Mouse (Mus musculus) T-cell, adult 66 days (primary cell): ENCODE measurements around the gene Hoxc13. TPM values are rescaled to one million over a fixed set of nuclear protein-coding genes. Genes with fewer than 3 reads are reported as not detected.

Experiments used
- total RNA-seq, 2 experiments: library from RNA; stranded (reverse); gene quantifications; 3 replicates in 1 of 2; 4 replicates in 1 of 2; pipeline ENCODE4 v1.2.4; 2023

Gene Hoxc13
- not detected for total RNA-seq

DNA sequence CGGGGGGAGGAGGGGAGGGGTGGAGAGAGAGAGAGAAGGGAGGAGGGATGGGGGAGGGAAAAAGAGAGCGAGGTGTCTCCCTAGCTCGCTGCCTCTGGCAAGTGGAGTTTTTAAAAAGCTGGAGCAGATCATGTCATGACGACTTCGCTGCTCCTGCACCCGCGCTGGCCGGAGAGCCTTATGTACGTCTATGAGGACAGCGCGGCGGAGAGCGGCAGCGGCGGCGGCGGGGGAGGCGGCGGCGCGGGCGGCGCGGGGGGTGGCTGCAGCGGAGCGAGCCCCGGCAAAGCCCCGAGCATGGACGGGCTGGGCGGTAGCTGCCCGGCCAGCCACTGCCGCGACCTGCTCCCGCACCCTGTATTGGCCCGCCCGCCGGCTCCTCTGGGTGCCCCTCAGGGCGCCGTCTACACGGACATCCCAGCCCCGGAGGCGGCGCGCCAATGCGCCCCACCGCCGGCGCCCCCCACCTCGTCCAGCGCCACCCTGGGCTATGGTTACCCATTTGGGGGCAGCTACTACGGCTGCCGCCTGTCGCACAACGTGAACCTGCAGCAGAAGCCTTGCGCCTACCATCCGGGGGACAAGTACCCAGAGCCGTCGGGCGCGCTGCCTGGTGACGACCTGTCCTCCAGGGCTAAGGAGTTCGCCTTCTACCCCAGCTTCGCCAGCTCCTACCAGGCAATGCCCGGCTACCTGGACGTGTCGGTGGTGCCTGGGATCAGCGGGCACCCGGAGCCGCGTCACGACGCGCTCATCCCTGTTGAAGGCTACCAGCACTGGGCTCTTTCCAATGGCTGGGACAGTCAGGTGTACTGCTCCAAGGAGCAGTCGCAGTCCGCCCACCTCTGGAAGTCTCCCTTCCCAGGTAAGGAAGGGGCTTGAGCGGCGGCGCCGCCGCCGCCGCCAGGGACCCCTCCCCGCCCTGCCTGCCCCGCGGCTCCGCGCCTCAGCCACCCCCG, at the start of gene Hoxc13:
Gene Hoxc13, plus strand, starts transcription at position 51 of the 959 bp plus-strand sequence.

GRCm38 (mm10) chr15:102936279-102936972, 15.5 kb downstream of the Hoxc13 start, which contains the start of gene Hoxc12:
Hoxc12 (plus strand) TSS chr15:102936757.

DNA sequence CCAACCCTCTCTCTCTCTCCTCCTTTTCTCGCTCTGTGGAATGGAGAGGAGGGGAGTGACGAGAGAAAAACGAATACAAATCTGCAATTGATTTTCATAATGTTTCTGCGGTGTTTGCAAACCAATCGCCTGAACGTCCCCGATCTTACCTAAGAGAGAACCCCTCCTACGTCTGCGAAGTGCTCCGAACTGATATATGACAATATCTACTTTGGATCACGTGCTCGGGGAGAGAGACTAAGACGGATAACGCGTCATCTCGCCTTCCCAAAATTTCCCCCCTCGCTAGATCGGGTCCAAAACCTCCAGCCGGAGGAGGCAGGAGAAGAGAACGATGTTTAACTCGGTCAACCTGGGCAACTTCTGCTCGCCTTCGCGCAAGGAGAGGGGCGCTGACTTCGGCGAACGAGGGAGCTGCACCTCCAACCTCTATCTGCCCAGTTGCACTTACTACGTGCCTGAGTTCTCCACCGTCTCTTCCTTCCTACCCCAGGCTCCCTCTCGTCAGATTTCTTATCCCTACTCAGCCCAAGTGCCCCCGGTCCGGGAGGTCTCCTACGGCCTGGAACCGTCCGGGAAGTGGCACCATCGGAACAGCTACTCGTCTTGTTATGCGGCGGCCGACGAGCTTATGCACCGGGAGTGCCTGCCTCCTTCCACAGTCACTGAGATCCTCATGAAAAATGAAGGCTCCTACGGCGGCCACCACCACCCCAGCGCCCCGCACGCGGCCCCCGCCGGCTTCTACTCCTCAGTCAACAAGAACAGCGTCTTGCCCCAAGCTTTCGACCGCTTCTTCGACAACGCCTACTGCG, 33.5 kb downstream of the Hoxc13 start, which contains the start of gene Hoxc11:
Gene Hoxc11, plus strand, starts transcription at position 236 of the 815 bp plus-strand sequence.

DNA sequence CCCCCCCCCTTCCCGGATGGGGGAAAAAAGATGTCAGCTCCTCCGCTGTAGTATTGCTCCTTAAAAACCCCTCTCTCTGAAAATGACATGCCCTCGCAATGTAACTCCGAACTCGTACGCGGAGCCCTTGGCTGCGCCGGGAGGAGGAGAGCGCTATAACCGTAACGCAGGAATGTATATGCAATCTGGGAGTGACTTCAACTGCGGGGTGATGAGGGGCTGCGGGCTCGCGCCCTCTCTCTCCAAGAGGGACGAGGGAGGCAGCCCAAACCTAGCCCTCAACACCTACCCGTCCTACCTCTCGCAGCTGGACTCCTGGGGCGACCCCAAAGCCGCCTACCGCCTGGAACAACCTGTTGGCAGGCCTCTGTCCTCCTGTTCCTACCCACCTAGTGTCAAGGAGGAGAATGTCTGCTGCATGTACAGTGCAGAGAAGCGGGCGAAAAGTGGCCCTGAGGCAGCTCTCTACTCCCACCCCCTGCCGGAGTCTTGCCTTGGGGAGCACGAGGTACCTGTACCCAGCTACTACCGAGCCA, 45.9 kb downstream of the Hoxc13 start, which contains the start of gene Hoxc10:
Gene Hoxc10, plus strand, starts transcription at position 21 of the 536 bp plus-strand sequence.

GRCm38 (mm10) chr15:102967312-102967510, 46.3 kb downstream of the Hoxc13 start, which contains the start of gene Hoxc5:
Hoxc5 (plus strand) TSS chr15:102967443.

DNA sequence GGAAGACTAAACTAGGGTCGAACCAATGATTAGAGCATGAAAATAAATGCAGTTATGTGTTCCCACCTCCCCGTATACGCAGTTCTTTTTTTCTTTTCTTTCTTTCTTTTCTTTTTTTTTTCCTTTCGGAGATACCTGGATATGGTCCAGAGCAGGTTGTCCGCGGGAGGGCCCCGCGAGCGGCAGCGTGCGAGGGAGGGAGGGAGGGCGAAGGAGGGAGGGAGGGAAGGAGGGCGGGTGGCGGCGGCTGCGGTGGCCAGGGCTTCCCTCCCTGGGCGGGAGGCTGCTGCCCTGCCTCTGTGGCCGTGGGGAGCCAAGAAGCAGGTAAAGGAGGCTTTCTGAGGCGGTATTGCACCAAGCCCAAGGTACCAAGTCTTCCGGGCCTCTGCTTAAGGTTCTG, 55.3 kb downstream of the Hoxc13 start, which contains the start of gene Hoxc9:
Gene Hoxc9, plus strand, starts transcription at position 269 of the 400 bp plus-strand sequence.

Other genes with a start within 250 kb of the Hoxc13 start
- gene Atp5g2, start 248.8 kb upstream of the Hoxc13 start, total RNA-seq = 1 to 10 TPM; 2.5 to 5.1 TPM
- gene Calcoco1, start 198.9 kb upstream of the Hoxc13 start, total RNA-seq = 10 to 100 TPM; 46.0 to 49.3 TPM
- not detected for gene Hoxc12, start 15.7 kb downstream of the Hoxc13 start, total RNA-seq
- gene Hoxc11, start 33.3 kb downstream of the Hoxc13 start, total RNA-seq = not detected
- gene Hoxc10, start 45.7 kb downstream of the Hoxc13 start, total RNA-seq = not detected
- not detected for gene Hoxc5, start 46.3 kb downstream of the Hoxc13 start, total RNA-seq
- not detected for gene Hoxc9, start 55.3 kb downstream of the Hoxc13 start, total RNA-seq
- gene Hoxc8, start 69.5 kb downstream of the Hoxc13 start, total RNA-seq = not detected
- gene Hoxc6, start 77.2 kb downstream of the Hoxc13 start, total RNA-seq = not detected
- not detected for gene Hoxc4, start 97.8 kb downstream of the Hoxc13 start, total RNA-seq
- gene Smug1, start 246.0 kb downstream of the Hoxc13 start, total RNA-seq = 10 to 100 TPM in 1 of 2 experiments, 1 to 10 TPM in 1; 8.2 to 11.7 TPM